Mouse (Mus musculus) hematopoietic stem cell, adult 5-6 weeks (primary cell): ENCODE measurements around the gene Ssty2. TPM values are rescaled to one million over a fixed set of nuclear protein-coding genes. Genes with fewer than 3 reads are reported as not detected.
"Not testable (repeated sequence)": the region's sequence is repeated elsewhere in the genome, so short reads cannot be mapped to it uniquely, and the experiment has no call there.

Source experiments
- ATAC-seq, 2 experiments: fragments of 125-278 bp in 1 of 2; replicated peaks in 1 of 2; 2 replicates each; pipeline ENCODE4 v1.8.0; 2016 to 2017; ENCODE audit warnings: inconsistent platforms in 2 of 2, mild to moderate bottlenecking in 2 of 2, moderate number of reproducible peaks in 2 of 2, low read depth in 1 of 2, moderate TSS enrichment in 1 of 2; ENCODE audit not compliant: low FRiP score in 2 of 2, poor library complexity in 2 of 2, severe bottlenecking in 2 of 2, insufficient read depth in 1 of 2, low TSS enrichment in 1 of 2
- total RNA-seq: library from RNA; stranded (forward); fragments of 172-1452, 232-1000 nt; gene quantifications from 2 replicates; pipeline ENCODE4 v1.2.3, GENCODE M21; 2017

Ssty2 gene
- not detected in 2 replicates for total RNA-seq

GRCm38 (mm10) chrY:67047972-67048371 is at the start of gene Ssty2:
TSS of gene Ssty2 (minus strand) at chrY:67048072.
- not testable (repeated sequence) for ATAC-seq
